Comparison of ENCODE assay signal across 11 mouse cellular contexts in the genomic region with DNA sequence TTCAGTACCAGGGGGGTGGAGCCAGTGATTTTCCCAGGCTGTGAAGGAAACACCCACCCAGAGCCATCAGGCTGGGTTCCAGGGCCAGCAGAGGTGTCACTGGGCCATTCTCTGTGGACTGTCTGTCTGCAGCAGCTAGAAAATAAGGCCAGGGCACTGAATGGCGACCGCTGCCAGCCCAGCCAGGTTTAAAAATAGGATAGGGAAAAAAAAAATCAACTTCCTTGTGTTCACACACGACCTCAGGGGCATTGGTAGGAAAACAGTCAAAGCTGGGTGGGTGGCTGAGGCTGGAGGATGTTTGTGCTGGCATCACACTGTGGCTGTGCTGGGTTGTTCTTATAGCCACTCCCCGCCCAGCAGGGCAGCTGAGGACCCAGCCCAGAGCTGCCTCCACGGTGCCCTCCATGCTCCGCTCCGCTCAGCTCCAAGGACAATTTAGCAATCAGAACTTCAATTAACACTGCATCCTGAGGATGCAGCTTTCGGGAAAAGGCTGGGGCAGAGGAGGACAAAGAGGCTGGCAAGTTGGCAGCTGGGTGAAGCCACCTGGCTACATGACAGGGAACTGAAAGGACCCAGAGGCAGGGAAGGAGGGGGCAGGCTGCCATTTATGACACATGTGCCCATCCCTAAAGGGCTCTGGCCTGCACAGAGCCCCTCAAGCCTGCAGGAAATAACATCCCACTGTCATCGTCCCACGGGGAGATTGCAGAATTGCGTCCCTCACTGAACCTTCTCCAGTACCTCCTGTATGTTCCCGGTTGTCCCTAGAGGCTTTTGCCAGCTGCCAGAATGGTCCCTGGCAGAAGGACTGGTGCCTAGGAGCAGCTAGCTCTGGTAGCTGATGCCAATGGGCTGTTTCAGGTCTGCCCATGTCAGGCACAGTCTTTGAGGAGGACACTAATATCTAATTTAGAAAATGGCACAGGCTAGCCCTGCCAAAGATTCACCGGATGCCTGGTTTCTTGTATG. TPM values are rescaled to one million over a fixed set of nuclear protein-coding genes. Genes with fewer than 3 reads are reported as not detected.
DNase-seq lines count a peak whose midpoint lies in the region; ATAC-seq lines count a peak whose summit lies in the region.
"Had no signal": no experiment of that assay in that cellular context is flagged by ENCODE, and none has a peak within 500 bp of the region (broad histone marks: within the 10 kb centered on the region; RNA-seq: fewer than 3 reads in every experiment).

No protein-coding gene starts in this region.

- no peaks in the 10 kb centered on the region for H3K36me3 ChIP-seq in hindbrain, embryonic 10.5 days
- H3K36me3 ChIP-seq in hindbrain, embryonic 11.5 days (ENCODE audit: control insufficient read depth, insufficient read depth, low read length): no peaks in the 10 kb centered on the region
- H3K36me3 ChIP-seq in heart, embryonic 14.5 days (ENCODE audit: control insufficient read depth, insufficient read depth, low read length): no peaks in the 10 kb centered on the region
- no peaks in the 10 kb centered on the region for H3K36me3 ChIP-seq in lung, embryonic 16.5 days (ENCODE audit: control insufficient read depth, insufficient read depth, low read length)
- H3K36me3 ChIP-seq: embryonic facial prominence, embryonic 13.5 days; G1E had no signal

- no peak for DNase-seq in hindbrain, embryonic 10.5 days (ENCODE audit: low spot score)
- DNase-seq in hindbrain, embryonic 11.5 days (ENCODE audit: low spot score): no peak
- peak; percentile 56 for DNase-seq in brain, adult 2 months (ENCODE audit: low read depth, low spot score)
- DNase-seq in spleen, postnatal 4 days (ENCODE audit: low spot score in 2 of 2): no peak
- no peak for DNase-seq in embryo, embryonic 9.5 days (ENCODE audit: extremely low spot score)
- no peak for DNase-seq in urinary bladder, postnatal 25 days (ENCODE audit: low spot score)
- DNase-seq: lung, embryonic 14.5 days had no signal

- H3K9me3 ChIP-seq in hindbrain, embryonic 10.5 days: no peaks in the 10 kb centered on the region
- H3K9me3 ChIP-seq in hindbrain, embryonic 11.5 days (ENCODE audit: control insufficient read depth, low read length): no peaks in the 10 kb centered on the region
- H3K9me3 ChIP-seq in heart, embryonic 14.5 days (ENCODE audit: control insufficient read depth, low read length): no peaks in the 10 kb centered on the region
- no peaks in the 10 kb centered on the region for H3K9me3 ChIP-seq in lung, embryonic 16.5 days (ENCODE audit: control insufficient read depth, low read length)
- H3K9me3 ChIP-seq: embryonic facial prominence, embryonic 13.5 days; G1E had no signal

- peaks cover 15% of the 10 kb centered on the region for H3K4me1 ChIP-seq in hindbrain, embryonic 10.5 days (replicated peaks)
- no peaks in the 10 kb centered on the region for H3K4me1 ChIP-seq in hindbrain, embryonic 11.5 days (replicated peaks; ENCODE audit: control insufficient read depth, insufficient read depth, low read length)
- peaks cover 47 to 49% of the 10 kb centered on the region in 2 experiments for H3K4me1 ChIP-seq in heart, embryonic 14.5 days (ENCODE audit: control insufficient read depth in 2 of 2, insufficient read depth in 2 of 2, low read length in 2 of 2)
- peaks cover 22% of the 10 kb centered on the region for H3K4me1 ChIP-seq in lung, embryonic 16.5 days (replicated peaks; ENCODE audit: control insufficient read depth, insufficient read depth, low read length)

- H3K4me2 ChIP-seq in hindbrain, embryonic 11.5 days (replicated peaks; ENCODE audit: low read depth, low read length): no peak overlapping the region
- no peak overlapping the region for H3K4me2 ChIP-seq in heart, embryonic 14.5 days (ENCODE audit: low read length)
- H3K4me2 ChIP-seq in lung, embryonic 16.5 days (ENCODE audit: low read depth, low read length): no peak overlapping the region
- H3K4me2 ChIP-seq: embryonic facial prominence, embryonic 13.5 days; lung, embryonic 14.5 days had no signal

- 0 out of 2 replicates have a peak, but pooled peaks cover 3% of the 10 kb centered on the region for H3K27me3 ChIP-seq in hindbrain, embryonic 10.5 days (ENCODE audit: insufficient read depth, poor library complexity, severe bottlenecking)
- no peaks in the 10 kb centered on the region for H3K27me3 ChIP-seq in hindbrain, embryonic 11.5 days (ENCODE audit: control insufficient read depth, insufficient read depth, low read length)
- H3K27me3 ChIP-seq in heart, embryonic 14.5 days (ENCODE audit: control insufficient read depth, insufficient read depth, low read length): no peaks in the 10 kb centered on the region
- H3K27me3 ChIP-seq in lung, embryonic 16.5 days (ENCODE audit: control insufficient read depth, insufficient read depth, low read depth, low read length): no peaks in the 10 kb centered on the region
- H3K27me3 ChIP-seq: embryonic facial prominence, embryonic 13.5 days had no signal

- H3K4me3 ChIP-seq in hindbrain, embryonic 10.5 days: no peak overlapping the region
- H3K4me3 ChIP-seq in hindbrain, embryonic 11.5 days (ENCODE audit: low read depth, low read length): no peak overlapping the region
- H3K4me3 ChIP-seq in heart, embryonic 14.5 days (ENCODE audit: control insufficient read depth in 1 of 2, insufficient read depth in 1 of 2, low read depth in 1 of 2, low read length in 2 of 2): no peak overlapping the region
- H3K4me3 ChIP-seq in lung, embryonic 16.5 days (ENCODE audit: low read length): no peak overlapping the region
- H3K4me3 ChIP-seq: embryonic facial prominence, embryonic 13.5 days had no signal

- no peak for ATAC-seq in hindbrain, embryonic 11.5 days (ENCODE audit: low FRiP score)
- ATAC-seq in heart, embryonic 14.5 days (ENCODE audit: insufficient number of reproducible peaks, insufficient read depth, low FRiP score, low read depth): peak; percentile 46; the same call in 1 of the 2 replicates
- peak; percentile 43; the same call in 1 of the 2 replicates for ATAC-seq in lung, embryonic 16.5 days (ENCODE audit: low read depth)

- 61% methylated on average over 13 of the region's 13 CpGs for WGBS in hindbrain, embryonic 10.5 days
- 60% methylated on average over 13 of the region's 13 CpGs for WGBS in hindbrain, embryonic 11.5 days
- WGBS in heart, embryonic 14.5 days: 45% methylated on average over 13 of the region's 13 CpGs
- 47% methylated on average over 13 of the region's 13 CpGs for WGBS in lung, embryonic 16.5 days

- H3K9ac ChIP-seq in hindbrain, embryonic 11.5 days (ENCODE audit: low read depth, low read length): no peak overlapping the region
- no peak overlapping the region for H3K9ac ChIP-seq in heart, embryonic 14.5 days (ENCODE audit: low read length)
- no peak overlapping the region for H3K9ac ChIP-seq in lung, embryonic 16.5 days (ENCODE audit: low read length)
- H3K9ac ChIP-seq: embryonic facial prominence, embryonic 13.5 days; lung, embryonic 14.5 days had no signal

- H3K27ac ChIP-seq in hindbrain, embryonic 10.5 days: peak overlapping the region; percentile 23; the same call in 1 of the 2 replicates
- no peak overlapping the region for H3K27ac ChIP-seq in hindbrain, embryonic 11.5 days (ENCODE audit: low read depth, low read length)
- peak overlapping the region; percentile 58 to 69 for H3K27ac ChIP-seq in heart, embryonic 14.5 days (replicated peaks in 1 of 2; ENCODE audit: control insufficient read depth in 1 of 2, insufficient read depth in 1 of 2, low read depth in 2 of 2, low read length in 2 of 2)
- peak overlapping the region; percentile 50 for H3K27ac ChIP-seq in lung, embryonic 16.5 days (ENCODE audit: low read length)
- H3K27ac ChIP-seq: embryonic facial prominence, embryonic 13.5 days had no signal

RNA-seq across cellular contexts. Expression of a gene that starts 48.0 kb away (rescaled TPM):
- 53.3 and 55.4 TPM in 2 replicates for polyA plus RNA-seq in hindbrain, embryonic 10.5 days (2016; fragmentation: Nextera tagmentation; extraction: Ambion mirVana)
- 40.1 and 44.9 TPM in 2 replicates for polyA plus RNA-seq in hindbrain, embryonic 11.5 days (2014; fragmentation: Nextera tagmentation; extraction: Ambion mirVana)
- polyA plus RNA-seq in heart, embryonic 14.5 days (2014; fragmentation: Nextera tagmentation; extraction: Ambion mirVana): 46.7 and 47.6 TPM in 2 replicates
- polyA plus RNA-seq in lung, embryonic 16.5 days (2015; fragmentation: Nextera tagmentation; extraction: Ambion mirVana): 45.6 and 49.6 TPM in 2 replicates
